Mouse (Mus musculus): ENCODE measurements around the gene Golga4.

Gene Golga4

DNA sequence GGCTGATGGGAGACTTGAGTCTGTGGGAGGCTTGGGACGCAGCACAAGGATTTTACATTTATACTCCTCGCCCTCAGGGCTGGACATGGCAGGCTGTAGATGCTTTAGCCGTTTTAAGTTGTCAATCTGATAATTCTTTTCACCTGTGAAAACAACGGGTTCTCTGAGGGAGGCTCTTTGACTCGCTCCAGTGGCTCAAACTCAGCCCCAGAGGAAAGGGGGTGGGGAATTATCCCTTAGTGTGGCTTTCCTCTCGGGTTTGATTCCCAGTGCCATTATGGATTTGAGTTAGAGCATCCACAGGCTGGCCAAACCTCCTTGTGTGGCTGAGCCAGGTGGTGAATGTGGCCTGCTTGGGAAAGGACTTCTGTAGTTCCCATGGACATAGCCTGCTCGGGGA, 118.1 kb downstream of the Golga4 start:
- no peak for DNase-seq (ENCODE audit: low read depth, low spot score)

DNA sequence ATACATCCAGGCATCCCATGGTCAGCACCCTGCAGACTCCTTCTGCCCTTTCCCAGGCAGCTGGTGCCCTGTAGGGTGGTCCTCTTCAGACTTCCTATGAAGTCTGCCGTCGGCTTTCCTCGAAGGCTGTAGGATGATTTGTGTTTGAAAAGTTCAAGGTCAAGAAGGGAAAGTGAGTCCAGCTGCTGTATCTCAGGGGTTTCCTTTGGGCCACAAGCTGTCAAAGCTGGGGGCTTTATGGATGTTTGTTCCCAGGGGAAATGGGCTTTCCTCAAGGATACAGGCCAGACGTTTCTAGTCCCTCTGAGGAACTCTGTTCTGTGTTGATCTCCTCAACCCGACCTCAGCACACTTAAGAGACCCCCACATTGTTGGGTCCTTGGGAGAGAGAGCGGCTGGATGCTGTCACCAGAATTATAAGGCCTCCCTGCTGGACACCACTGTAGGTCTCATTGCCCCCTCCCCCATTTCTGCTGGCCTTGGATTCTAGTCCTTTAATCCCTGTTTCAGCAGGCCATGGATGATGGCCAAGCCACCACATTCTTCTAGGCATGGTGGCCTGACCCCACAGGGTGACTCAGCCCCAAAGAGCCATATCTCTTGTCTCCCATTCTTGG, 123.8 kb downstream of the Golga4 start:
- DNase-seq (ENCODE audit: low read depth, low spot score): no peak
